14 mouse cellular contexts compared by ENCODE assay signal in genomic region chr6:140297969-140298554, GRCm38 (mm10).
A peak's percentile ranks its signal among the peaks of the same experiment; 100 is the strongest.
DNase-seq lines count a peak whose midpoint lies in the region; ATAC-seq lines count a peak whose summit lies in the region.
"Had no signal": no experiment of that assay in that cellular context is flagged by ENCODE, and none has a peak within 500 bp of the region (broad histone marks: within the 10 kb centered on the region; RNA-seq: fewer than 3 reads in every experiment).

No protein-coding gene starts in this region.

- H3K27me3 ChIP-seq in forebrain, embryonic 11.5 days (ENCODE audit: control insufficient read depth, insufficient read depth, low read length) = no peaks in the 10 kb centered on the region
- H3K27me3 ChIP-seq in forebrain, embryonic 10.5 days (ENCODE audit: poor library complexity, severe bottlenecking) = no peaks in the 10 kb centered on the region
- H3K27me3 ChIP-seq in limb, embryonic 13.5 days = no peaks in the 10 kb centered on the region
- H3K27me3 ChIP-seq in limb, embryonic 10.5 days (ENCODE audit: low read depth, poor library complexity, severe bottlenecking) = no peaks in the 10 kb centered on the region
- no peaks in the 10 kb centered on the region for H3K27me3 ChIP-seq in lung, embryonic 16.5 days (ENCODE audit: control insufficient read depth, insufficient read depth, low read depth, low read length)
- H3K27me3 ChIP-seq in liver, embryonic 12.5 days (replicated peaks) = no peaks in the 10 kb centered on the region
- H3K27me3 ChIP-seq: heart, embryonic 13.5 days had no signal

- H3K4me2 ChIP-seq in forebrain, embryonic 11.5 days (ENCODE audit: low read depth, low read length, severe bottlenecking) = no peak overlapping the region
- 0 out of 2 replicates have a peak overlapping the region, but pooled peaks have one; percentile 9 for H3K4me2 ChIP-seq in limb, embryonic 13.5 days (replicated peaks)
- H3K4me2 ChIP-seq in lung, embryonic 16.5 days (ENCODE audit: low read depth, low read length) = 0 out of 2 replicates have a peak overlapping the region, but pooled peaks have one; percentile 11
- no peak overlapping the region for H3K4me2 ChIP-seq in liver, embryonic 12.5 days
- H3K4me2 ChIP-seq: heart, embryonic 13.5 days had no signal

- peak; percentile 49; the same call in 1 of the 2 replicates for ATAC-seq in forebrain, embryonic 11.5 days (replicated peaks; ENCODE audit: low FRiP score)
- no peak for ATAC-seq in limb, embryonic 13.5 days (ENCODE audit: low FRiP score, low read depth)
- peak; percentile 53 for ATAC-seq in lung, embryonic 16.5 days (ENCODE audit: low read depth)
- ATAC-seq in liver, embryonic 12.5 days = no peak

- 76% methylated on average over 14 of the region's 14 CpGs for WGBS in forebrain, embryonic 11.5 days
- WGBS in forebrain, embryonic 10.5 days = 79% methylated on average over 14 of the region's 14 CpGs
- WGBS in limb, embryonic 13.5 days = 68% methylated on average over 14 of the region's 14 CpGs
- WGBS in limb, embryonic 10.5 days = 90% methylated on average over 14 of the region's 14 CpGs
- WGBS in lung, embryonic 16.5 days = 44% methylated on average over 14 of the region's 14 CpGs
- 65% methylated on average over 14 of the region's 14 CpGs for WGBS in liver, embryonic 12.5 days (ENCODE audit: insufficient replicate concordance)

- H3K9ac ChIP-seq in forebrain, embryonic 11.5 days (ENCODE audit: low read length) = no peak overlapping the region
- H3K9ac ChIP-seq in limb, embryonic 13.5 days = no peak overlapping the region
- H3K9ac ChIP-seq in lung, embryonic 16.5 days (ENCODE audit: low read length) = no peak overlapping the region
- no peak overlapping the region for H3K9ac ChIP-seq in liver, embryonic 12.5 days
- H3K9ac ChIP-seq: heart, embryonic 13.5 days had no signal

- no peak overlapping the region for H3K4me3 ChIP-seq in forebrain, embryonic 11.5 days (ENCODE audit: low read depth, low read length)
- no peak overlapping the region for H3K4me3 ChIP-seq in forebrain, embryonic 10.5 days
- H3K4me3 ChIP-seq in limb, embryonic 13.5 days = no peak overlapping the region
- no peak overlapping the region for H3K4me3 ChIP-seq in limb, embryonic 10.5 days
- no peak overlapping the region for H3K4me3 ChIP-seq in lung, embryonic 16.5 days (ENCODE audit: low read length)
- no peak overlapping the region for H3K4me3 ChIP-seq in liver, embryonic 12.5 days
- H3K4me3 ChIP-seq: heart, embryonic 13.5 days; left cerebral cortex, adult 2 months had no signal

- 0 out of 2 replicates have a peak, but pooled peaks cover 4% of the 10 kb centered on the region for H3K4me1 ChIP-seq in forebrain, embryonic 11.5 days (replicated peaks; ENCODE audit: control insufficient read depth, insufficient read depth, low read length)
- H3K4me1 ChIP-seq in forebrain, embryonic 10.5 days = peaks cover 14% of the 10 kb centered on the region
- peaks cover 15% of the 10 kb centered on the region for H3K4me1 ChIP-seq in limb, embryonic 13.5 days
- H3K4me1 ChIP-seq in limb, embryonic 10.5 days = peaks cover 14% of the 10 kb centered on the region
- H3K4me1 ChIP-seq in lung, embryonic 16.5 days (replicated peaks; ENCODE audit: control insufficient read depth, insufficient read depth, low read length) = peaks cover 5% of the 10 kb centered on the region
- no peaks in the 10 kb centered on the region for H3K4me1 ChIP-seq in liver, embryonic 12.5 days

- no peaks in the 10 kb centered on the region for H3K9me3 ChIP-seq in forebrain, embryonic 11.5 days (ENCODE audit: control insufficient read depth, low read length)
- H3K9me3 ChIP-seq in forebrain, embryonic 10.5 days = no peaks in the 10 kb centered on the region
- no peaks in the 10 kb centered on the region for H3K9me3 ChIP-seq in limb, embryonic 13.5 days
- no peaks in the 10 kb centered on the region for H3K9me3 ChIP-seq in limb, embryonic 10.5 days (replicated peaks)
- no peaks in the 10 kb centered on the region for H3K9me3 ChIP-seq in lung, embryonic 16.5 days (ENCODE audit: control insufficient read depth, low read length)
- 0 out of 2 replicates have a peak, but pooled peaks cover 5% of the 10 kb centered on the region for H3K9me3 ChIP-seq in liver, embryonic 12.5 days (replicated peaks)
- H3K9me3 ChIP-seq: heart, embryonic 13.5 days had no signal

- no peak overlapping the region for H3K27ac ChIP-seq in forebrain, embryonic 11.5 days (ENCODE audit: low read depth, low read length)
- H3K27ac ChIP-seq in forebrain, embryonic 10.5 days = no peak overlapping the region
- H3K27ac ChIP-seq in limb, embryonic 13.5 days = no peak overlapping the region
- no peak overlapping the region for H3K27ac ChIP-seq in limb, embryonic 10.5 days
- H3K27ac ChIP-seq in lung, embryonic 16.5 days (ENCODE audit: low read length) = peak overlapping the region; percentile 50; the same call in 1 of the 2 replicates
- no peak overlapping the region for H3K27ac ChIP-seq in liver, embryonic 12.5 days
- H3K27ac ChIP-seq: heart, embryonic 13.5 days; left cerebral cortex, adult 2 months had no signal

- H3K36me3 ChIP-seq in forebrain, embryonic 11.5 days (ENCODE audit: control insufficient read depth, insufficient read depth, low read length) = no peaks in the 10 kb centered on the region
- no peaks in the 10 kb centered on the region for H3K36me3 ChIP-seq in forebrain, embryonic 10.5 days (replicated peaks)
- no peaks in the 10 kb centered on the region for H3K36me3 ChIP-seq in limb, embryonic 13.5 days
- no peaks in the 10 kb centered on the region for H3K36me3 ChIP-seq in limb, embryonic 10.5 days
- no peaks in the 10 kb centered on the region for H3K36me3 ChIP-seq in lung, embryonic 16.5 days (ENCODE audit: control insufficient read depth, insufficient read depth, low read length)
- no peaks in the 10 kb centered on the region for H3K36me3 ChIP-seq in liver, embryonic 12.5 days
- H3K36me3 ChIP-seq: heart, embryonic 13.5 days had no signal

- no peak for DNase-seq in forebrain, embryonic 11.5 days (ENCODE audit: low spot score)
- DNase-seq in forebrain, embryonic 10.5 days (ENCODE audit: extremely low spot score, low spot score) = no peak
- DNase-seq in limb, embryonic 10.5 days (ENCODE audit: low spot score) = no peak
- DNase-seq in skeletal muscle tissue, adult 2 months (ENCODE audit: low read depth, low spot score) = peak; percentile 12
- DNase-seq in layer of hippocampus, adult 8-10 months (ENCODE audit: low spot score in 2 of 2) = no peak
- DNase-seq: adrenal gland, adult 8-10 months; cerebellum, adult 11 months; kidney, adult 9 months; right cerebral cortex, postnatal 14 days had no signal

Comparison
In these comparisons a context has a peak if more than half of its experiments do, and no peak if none do; other contexts are left out.
1. ATAC-seq: peak in forebrain, embryonic 11.5 days (single experiment) and lung, embryonic 16.5 days (single experiment); none in limb, embryonic 13.5 days (single experiment) and liver, embryonic 12.5 days (single experiment).
2. H3K4me2 ChIP-seq: peak in limb, embryonic 13.5 days (single experiment) and lung, embryonic 16.5 days (single experiment); none in forebrain, embryonic 11.5 days (single experiment) and liver, embryonic 12.5 days (single experiment).